Mouse (Mus musculus) kidney, adult 2 months (tissue): ENCODE data around the gene Meis1.

ENCODE experiments used
- CTCF ChIP-seq: fragments of 200-500 bp; conservative IDR thresholded peaks from 2 replicates; pipeline ENCODE4 v1.5.1; 2011; ENCODE audit warnings: low read depth, mild to moderate bottlenecking, control low read depth, low read length, moderate library complexity, mixed read lengths; ENCODE audit not compliant: insufficient read depth, insufficient read length
- POLR2A ChIP-seq: fragments of 200-500 bp; IDR thresholded peaks from one replicate; pipeline ENCODE4 v1.6.1; 2011; ENCODE audit warnings: low read depth, low read length, control low read depth

DNA sequence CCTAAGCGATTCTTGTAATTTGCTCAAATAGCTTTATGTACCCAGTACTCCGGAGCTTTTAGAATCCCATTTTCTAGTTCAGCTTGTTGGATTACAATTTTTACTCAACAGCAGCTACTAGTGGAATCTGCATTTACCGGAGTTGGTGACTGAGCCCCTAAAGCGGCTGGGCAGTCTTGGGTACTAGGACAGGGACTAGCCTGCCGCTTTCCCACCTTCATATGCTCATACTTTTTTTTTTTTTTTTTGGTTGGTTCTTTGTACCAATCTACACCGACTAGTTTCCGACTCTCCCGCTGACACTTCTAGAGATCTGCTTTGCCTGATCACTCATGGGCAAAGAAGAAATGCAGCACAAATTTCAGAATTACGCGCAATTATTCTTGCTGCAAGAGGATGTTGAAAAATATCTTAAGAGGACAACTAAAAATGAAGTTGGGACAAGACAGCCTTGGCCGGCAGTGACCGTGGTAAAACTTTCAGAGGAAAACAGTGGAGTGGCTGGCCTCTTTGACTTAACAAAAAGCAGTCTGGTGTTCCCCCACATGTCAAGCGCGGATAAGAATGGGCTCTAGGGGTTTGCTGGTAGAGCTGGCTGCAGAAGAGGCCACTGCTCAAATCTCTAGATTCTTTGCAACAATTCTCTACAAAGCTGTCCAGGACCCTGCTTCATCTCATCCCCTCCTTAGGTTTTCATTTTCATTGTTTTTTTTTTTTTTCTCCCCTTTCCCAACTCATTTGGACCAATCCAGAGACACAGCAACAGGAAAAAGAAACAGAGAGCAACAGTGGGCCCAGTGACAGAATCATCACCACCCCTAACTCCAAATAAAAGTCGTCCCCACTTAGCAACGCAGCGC is 9.0 kb downstream of the Meis1 start:
- TF ChIP-seq CTCF (no peak), POLR2A (no peak)
